Mouse (Mus musculus): ENCODE measurements around the gene Rab4a.

DNA sequence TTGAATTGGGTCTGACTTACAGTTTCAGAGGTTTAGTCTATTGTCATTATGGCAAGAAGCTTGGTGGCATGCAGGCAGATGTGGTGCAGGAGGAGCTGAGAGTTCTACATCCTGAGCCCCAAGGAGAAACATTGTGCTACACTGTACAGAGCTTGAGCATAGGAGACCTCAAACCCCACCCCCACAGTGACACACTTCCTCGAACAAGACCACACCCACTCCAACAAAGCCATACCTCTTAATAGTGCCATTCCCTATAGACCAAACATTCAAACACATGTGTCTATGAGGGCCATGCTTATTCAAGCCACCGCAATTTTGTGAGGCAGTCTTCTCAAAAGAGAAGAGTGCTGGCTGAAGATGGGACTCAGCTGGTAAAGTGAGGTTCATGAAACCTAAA, 4.2 kb upstream of the Rab4a start:
- TF ChIP-seq CTCF (IDR thresholded peaks at IDR 0.05) (no peak), EP300 (IDR thresholded peaks at IDR 0.05) (no peak)

All from lung, postnatal 0 days (tissue).